Mouse (Mus musculus): ENCODE results near the gene Usp43.

- no peak for TF ChIP-seq CTCF (IDR thresholded peaks at IDR 0.05)
- TF ChIP-seq EP300 (IDR thresholded peaks at IDR 0.05) = no peak
Measured at GRCm38 (mm10) chr11:67821560-67821959, 100.4 kb downstream of the Usp43 start.
